Mouse (Mus musculus) layer of hippocampus, adult 11-12 months (tissue): ENCODE data around the gene Stox2.

Source experiments
- DNase-seq: peaks from one replicate; pipeline ENCODE4 v3.0.0; 2022; ENCODE audit warnings: low spot score

Stox2 gene

DNA sequence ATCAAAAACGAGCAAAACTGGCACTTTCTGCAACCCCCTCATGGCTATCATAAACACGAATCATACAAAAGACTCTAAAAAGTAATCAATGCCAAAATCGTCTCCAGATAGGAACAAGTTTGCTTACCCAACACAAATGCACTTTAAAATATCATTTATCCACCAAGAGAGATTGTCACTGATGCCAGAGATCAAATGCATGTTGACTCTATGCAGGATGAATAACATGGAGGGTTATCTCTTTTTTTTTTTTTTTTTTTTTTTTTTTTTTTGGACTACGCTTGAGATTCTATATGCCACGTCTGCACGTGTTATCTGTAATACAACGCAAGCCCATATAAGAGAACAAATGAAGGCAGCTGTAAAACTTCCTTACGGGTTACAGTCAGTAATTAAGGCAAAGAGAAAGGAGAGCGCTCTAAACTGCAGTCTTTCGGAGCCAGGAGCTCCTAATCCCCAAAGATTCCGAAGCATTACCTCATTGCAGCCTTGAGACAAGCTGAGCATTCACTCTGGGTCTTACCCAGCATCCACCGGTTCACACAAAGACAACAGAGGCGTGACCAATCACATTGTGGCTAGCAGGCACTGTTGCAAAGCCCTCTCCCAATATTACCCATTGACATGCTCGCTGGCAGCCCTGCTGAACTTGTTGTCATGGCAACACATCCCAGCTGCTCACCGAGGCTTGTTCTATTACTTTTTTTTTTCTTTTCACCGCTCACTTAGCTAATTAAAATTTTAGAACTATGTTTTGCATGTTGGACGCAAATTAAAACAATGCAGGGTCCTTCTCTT, 203.8 kb downstream of the Stox2 start:
- DNase-seq = peak; percentile 88

DNA sequence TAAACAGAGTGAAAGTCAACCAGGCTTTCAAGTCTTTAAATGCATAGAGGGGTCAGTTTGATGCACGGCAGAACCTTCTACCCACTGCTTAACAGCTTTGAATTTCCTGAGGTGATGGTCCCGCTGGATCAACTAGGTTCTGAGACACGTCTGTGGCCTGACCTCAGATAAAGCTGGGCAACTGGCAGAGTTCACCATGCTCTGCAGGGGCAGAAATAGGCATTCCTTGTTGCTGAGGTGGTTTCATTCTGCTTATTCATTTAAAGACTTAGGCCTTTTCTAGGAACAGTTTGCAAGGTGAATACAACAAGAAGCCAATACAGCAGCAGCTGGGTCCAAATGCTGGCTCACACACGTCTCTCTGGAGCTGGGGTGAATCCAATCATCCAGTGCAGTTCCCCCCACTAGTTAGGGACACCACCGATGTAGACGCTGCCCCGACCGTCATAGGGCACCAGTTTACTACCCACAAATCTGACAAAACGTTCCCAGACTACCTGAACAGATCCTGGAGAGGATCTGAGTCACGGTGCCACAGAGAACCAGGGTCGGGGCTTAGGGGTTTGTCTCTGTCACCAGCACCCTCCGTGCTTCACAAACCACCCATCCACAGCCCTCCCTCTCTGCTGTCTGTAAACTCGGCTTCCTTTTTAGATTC, 204.6 kb downstream of the Stox2 start:
- DNase-seq = no peak

DNA sequence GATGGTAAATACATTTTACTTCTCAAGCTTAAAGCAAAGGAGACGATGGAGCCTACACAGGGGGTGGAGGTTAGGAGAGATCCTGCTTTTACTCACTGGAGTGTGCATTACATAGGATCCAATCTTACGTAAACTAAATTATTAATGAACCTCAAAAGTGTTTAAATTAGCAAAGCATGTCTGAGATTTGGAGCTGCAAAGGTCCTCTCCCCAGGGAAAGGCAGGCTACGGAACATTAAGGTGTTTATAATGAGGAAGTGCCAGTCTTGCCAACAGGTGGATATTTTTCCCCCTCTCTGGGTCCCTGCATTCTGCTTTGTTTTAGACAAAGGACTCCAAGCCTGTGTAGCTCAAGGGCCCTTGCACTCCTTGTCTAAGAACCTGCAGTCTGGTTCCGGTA, 205.3 kb downstream of the Stox2 start:
- DNase-seq = no peak

DNA sequence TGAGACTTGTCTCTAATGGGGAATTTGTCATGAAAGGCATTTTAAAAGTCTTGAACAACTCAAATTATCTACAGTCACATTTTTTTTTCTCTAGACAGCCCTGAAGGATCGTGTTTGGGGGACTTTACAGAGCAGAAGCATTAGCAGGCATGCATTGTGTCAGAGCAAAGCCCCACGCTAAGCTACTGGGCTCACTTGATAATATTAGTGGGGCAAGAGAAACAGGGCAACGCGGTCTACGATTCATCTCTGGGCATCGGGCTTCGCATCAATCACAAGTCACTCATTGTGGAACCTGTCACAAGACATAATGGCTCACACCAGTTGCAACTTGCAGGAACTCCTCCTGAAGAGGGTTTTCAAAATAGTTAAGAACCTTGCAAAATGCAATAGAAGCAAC, 205.9 kb downstream of the Stox2 start:
- DNase-seq = no peak

DNA sequence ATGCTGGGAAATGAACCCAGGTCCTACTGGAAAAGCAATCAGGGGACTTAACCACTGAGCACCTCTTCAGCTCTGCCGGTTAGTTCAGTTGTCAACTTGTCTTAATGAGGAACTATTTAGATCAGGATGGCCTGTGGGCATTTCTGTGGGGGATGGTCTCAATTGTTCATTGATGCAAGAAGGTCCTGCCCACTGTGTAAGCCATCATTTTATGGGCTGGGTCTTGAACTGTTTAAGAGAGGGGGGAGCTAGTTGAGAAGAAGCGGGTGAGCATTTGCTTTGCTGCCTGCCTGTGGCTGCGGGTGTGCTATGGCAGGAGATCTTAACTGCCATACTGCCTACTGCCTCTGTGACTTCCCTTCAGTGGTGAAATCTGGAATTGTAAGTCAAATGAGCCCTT, 214.1 kb downstream of the Stox2 start:
- DNase-seq = no peak

DNA sequence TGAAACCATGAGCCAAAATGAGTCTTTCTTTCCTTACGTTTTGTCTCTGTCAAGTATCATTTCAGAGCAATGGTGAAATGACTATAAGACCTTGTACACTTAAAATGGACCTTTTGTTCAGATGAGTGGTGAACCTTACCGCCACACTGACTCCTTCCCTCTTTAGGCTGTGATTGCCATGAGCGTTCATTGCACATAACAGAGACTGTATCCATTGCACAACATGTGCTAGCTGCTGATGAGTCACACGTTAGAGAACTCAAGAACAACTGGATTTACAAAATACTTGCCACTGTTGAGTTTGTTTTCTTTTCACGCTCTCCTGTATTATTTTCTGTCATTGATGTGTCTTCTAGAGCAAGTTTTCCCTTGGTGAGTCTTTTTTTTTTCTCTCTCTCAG, 216.1 kb downstream of the Stox2 start:
- DNase-seq = no peak

DNA sequence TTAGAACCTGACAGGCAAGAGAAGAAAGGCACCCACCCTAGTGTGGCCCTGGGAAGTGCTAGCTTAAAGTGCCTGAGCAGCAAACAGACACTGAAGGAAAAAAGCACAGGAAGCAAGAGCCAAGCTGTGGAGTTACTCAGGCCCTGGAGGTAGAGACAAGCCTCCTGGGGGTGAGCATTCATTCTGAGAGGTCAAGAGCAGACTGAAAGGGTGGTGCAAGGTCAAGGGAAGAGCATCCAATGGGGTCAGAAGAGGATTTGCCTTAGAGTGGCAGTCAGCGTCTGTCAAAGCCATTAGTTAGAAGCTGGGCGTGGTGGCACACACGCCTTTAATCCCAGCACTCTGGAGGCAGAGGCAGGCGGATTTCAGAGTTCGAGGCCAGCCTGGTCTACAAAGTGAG, 224.3 kb downstream of the Stox2 start:
- DNase-seq = no peak

DNA sequence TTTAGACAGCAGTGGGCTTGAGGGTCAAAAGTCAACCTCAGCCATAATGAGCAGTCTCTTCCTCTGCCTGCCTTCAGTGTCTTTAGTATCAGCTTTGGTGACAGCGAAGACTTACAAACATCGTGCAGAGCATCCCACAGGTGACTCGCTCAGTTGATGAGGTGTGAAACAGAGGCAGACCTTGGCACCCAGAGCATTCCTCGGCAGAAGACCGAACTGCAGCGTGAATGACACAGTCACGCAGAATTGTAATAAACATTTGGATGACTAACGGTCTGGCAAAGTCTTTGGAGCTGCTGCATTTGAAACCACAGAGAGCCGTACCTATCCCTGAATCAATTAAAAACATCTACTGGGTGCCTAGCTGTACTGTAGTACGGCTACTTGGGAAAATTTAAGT, 225.0 kb downstream of the Stox2 start:
- no peak for DNase-seq

DNA sequence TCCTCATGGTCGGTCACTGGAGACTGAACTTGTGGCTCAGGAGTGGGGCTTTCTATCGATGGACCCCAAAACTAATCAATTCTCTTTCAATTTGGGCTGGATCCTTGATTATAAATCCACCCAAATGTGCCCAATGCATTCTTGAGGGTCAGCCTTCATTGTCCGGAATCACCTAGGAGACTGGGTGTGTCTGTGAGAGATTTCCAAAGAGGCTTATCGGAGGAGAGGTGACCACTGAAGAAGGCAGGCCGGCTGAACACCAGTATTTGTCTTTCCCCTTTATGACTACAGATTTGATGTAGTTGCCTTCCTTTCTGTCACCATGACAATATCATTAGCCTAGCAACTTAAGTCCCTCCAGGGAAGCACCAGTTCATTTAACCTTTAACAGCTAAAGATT, 225.8 kb downstream of the Stox2 start:
- no peak for DNase-seq

DNA sequence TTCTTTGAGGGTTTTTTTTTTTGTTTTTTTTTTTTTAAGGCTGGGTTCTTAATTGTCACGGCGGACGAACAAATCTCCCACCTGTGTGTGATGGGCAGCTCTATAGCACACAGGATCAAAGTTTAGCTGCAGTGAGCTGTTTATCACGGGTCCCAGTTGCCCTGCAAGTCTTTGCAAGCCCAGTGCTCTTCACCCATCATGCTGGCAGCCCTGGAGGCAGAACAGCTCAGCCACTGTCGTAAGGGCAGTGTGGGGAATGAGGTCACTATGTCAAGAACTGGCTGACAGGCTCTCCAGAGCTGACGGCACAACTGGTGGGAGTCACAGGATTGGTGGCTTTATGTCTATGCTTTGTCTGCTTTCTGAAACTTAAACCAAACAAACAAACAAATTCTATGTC, 227.6 kb downstream of the Stox2 start:
- DNase-seq = no peak

DNA sequence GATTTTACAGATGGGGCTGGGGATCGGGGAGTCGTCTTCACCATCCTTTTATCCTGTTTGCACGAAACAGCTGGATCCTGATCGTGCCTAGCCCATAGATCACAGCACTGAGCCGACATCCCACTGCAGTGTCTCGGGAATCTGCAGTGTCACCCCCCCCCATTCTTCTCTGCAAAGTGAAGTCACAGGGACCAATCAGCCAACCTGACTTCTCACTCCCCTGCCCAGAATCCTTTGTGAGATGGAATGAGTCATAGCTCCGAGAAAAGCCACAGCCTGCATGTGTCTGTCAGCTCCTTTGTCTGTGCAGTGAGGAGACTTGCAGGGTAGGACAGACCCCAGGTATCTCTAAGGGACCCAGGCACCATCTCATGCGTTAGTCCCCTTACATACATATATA, 228.1 kb downstream of the Stox2 start:
- no peak for DNase-seq

DNA sequence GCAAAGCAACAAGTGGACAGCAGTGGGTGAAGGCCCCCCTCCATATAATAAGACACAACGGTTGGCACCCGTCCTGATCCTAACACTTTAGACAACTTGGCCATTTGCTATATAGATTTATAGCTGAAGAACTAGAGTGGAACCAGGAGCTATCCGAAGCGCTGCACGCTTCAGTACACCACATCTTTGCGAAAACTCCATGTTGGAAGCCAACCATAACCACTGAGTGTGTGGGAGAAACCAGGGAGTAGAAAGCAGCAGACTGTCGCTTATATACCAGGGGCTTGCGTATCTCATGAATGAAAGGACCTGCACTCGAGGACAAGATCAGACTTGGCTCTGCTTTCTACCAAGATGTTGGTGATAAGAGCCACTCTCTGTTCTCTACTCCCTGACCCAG, 234.0 kb downstream of the Stox2 start:
- no peak for DNase-seq

DNA sequence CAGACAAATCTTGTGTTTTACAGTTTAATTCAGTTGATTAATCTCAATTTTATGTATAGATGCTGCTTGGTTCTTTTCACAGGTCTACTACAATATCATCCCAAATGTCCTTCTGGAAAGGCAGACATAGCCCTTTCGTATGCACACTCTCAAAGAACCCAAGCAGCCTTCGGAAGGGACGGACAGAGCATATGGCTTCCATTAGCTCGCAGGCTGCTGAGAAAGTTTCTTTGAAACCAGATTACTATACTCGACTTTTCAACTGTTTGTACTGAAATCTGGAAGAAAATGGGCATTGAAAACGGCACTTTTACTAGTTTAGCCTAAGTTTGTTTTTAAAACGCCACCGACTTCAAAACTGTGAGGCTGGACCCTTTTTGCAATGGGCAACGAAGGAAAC, 234.9 kb downstream of the Stox2 start:
- no peak for DNase-seq

DNA sequence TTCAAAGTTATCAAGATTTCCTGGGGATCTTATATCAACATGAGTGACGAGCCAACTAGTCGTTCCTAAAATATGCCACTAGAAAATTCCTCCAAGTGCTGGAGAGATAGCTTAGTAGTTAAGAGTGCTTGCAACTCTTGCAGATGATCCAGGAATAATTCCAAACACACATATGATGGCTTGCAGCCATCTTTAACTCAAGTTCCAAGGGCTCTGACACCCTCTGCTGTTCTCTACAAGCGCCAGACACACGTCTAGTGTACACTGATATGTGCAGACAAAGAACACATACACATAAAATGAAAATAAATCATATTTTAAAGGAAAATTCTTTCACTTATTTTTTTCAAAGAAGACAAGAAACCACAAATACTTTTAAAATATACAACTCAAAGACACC, 237.9 kb downstream of the Stox2 start:
- DNase-seq = no peak

DNA sequence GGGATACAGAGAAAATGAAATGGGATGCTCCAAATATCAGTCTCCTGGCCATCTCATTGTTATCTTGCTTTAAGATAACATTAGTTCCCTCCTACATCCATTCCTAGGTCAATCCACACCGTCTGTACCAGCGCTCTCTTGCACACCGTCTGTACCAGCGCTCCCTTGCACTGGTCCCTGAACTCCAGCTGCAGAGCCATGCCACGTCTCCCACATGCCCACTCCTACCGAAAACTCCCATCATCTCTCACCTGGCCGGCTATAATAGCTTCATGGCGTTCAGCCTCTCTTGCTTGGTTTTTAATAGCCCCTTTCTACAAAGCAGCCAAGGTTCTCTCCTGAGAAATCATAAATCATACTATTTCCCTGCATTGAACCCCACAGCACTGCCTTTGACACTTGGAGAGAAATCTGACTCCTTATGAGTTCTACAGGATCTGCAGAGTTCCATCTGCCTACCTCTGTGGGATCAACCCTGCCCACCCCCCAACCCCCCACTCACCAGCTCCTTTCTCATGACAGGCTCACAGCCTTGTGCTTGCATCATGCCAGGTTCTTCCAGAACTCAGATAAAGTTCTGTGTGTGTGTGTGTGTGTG, 239.4 kb downstream of the Stox2 start:
- DNase-seq = no peak

DNA sequence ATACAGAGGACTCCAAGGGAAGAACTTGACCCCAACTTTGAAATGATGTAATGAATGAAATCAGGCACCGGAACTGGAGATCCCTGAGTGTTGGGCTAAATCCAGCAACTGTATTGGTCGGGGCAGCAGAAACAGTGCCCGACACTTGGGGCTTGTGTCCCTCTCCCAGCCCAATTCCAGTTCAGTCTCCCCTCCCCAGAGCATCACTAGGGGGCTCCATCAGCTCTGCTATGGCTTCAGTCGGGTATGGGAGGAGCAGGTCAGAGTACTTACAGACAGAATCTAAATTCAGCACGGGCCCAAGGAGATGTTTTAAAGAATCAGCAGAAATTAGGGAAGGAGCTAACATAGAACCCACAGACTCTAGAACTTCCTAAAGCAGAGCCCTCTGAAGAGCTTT, 240.7 kb downstream of the Stox2 start:
- no peak for DNase-seq

DNA sequence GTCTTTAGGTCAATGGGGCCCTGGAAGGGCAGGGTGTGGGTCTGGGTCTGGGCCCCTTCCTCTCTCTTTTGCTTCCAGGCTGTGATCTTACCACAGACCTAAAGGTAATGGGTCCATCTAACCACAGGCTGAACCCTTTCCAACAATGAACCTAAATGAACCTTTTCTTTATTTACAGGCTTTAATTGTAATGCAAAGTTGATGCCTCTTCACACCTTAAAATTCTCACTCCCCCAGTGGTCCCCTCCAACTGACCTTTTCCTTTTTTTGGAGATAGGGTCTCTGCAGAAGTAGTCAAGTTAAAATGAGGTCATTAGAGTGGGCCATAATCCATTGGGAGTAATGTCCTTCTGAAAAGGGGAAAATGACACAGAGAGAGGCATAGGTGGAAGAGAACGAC, 249.8 kb downstream of the Stox2 start:
- no peak for DNase-seq

DNA sequence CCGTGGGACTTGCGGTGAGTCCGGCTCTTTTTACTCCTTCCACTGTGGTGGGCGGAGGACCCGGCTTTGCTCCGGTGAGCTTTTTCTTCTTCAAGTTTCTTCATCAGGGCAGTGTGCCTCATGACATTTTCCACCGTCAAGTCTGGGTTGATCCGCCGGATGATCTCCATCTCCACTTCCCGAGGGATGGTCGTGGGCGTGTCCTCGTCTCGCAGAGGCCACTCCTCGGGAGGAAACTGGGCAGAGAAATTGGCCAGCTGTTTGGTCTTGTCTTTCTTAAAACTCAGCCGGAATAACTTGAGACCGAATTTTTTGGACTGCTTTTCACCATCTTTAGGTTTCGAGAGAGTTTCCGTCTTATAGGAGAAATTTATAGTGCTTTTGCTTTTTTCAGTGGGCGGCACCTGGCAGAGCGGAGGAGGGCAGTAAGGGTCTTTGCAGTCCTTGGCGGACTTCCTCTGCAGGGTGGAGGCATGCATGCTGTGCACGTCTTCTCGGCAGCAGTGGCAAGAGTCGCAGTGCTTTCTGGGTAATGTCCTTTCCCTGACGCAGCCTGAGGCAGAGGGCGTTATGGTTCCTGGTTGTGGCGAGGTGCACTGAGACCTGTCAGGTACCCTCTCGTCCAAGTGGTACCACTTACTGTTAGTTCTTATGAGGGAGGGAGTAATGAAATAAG, 252.7 kb downstream of the Stox2 start:
- no peak for DNase-seq

DNA sequence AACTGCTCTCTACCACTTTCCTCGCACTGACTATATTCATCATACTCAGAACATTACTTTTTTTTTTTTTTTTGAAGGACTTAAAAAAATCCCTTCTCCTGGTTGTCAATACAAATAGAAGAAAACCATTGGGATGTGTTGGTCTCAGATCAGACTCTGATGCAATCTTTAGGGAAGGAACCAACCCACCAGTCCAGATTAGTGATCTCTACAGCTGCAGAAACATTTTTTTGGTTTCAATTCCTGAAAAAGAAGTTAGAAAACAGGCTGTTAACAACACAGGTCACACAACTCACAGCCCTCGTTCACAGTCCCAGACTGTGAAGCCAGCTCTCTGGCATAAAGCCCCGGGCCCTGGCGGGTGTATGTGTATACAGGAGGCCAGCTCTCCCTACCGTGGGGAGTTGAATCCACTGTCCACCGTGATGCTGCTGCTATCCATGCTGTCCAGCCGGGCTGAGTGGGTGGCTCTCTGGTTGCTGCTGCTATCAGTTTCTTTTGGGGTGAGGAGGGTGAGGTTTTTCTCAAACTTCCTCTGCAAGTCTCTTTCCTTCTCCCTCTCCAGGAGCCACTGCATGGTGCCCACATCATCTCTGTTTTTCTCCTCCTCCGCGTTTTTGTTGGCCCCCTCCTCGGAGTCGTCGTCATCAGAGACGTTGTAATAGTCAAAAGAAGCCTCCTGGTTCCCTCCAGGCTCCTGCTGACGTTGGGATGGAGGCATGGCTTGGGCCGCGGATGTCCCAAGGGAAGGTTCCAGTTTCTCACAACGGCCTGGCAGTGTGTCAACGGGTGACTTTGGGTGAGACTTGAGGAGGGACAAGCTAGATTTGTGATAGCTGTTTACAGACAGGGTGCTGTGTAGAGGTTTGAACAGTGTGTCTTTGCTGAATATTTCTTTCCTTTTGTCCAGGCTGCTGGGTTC, 254.5 kb downstream of the Stox2 start:
- no peak for DNase-seq

DNA sequence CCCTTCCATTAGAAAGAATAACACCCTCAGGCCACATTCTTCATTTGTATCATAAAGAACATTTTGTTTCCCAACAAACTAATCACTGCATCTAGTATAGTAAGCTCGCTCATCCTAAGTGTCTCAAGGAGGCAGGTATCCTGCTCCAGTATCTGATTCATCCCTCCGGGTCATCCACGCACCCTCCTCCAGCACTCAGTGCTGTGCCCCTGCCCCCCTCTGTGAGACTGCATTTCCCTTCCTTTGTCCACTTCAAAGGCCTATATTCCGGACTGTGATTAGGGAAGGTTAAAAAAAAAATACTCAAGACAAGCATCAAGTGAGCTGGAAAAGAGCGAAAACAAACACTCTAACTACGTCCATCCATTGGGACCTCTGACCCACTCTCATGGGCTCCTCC, 260.8 kb downstream of the Stox2 start:
- no peak for DNase-seq

DNA sequence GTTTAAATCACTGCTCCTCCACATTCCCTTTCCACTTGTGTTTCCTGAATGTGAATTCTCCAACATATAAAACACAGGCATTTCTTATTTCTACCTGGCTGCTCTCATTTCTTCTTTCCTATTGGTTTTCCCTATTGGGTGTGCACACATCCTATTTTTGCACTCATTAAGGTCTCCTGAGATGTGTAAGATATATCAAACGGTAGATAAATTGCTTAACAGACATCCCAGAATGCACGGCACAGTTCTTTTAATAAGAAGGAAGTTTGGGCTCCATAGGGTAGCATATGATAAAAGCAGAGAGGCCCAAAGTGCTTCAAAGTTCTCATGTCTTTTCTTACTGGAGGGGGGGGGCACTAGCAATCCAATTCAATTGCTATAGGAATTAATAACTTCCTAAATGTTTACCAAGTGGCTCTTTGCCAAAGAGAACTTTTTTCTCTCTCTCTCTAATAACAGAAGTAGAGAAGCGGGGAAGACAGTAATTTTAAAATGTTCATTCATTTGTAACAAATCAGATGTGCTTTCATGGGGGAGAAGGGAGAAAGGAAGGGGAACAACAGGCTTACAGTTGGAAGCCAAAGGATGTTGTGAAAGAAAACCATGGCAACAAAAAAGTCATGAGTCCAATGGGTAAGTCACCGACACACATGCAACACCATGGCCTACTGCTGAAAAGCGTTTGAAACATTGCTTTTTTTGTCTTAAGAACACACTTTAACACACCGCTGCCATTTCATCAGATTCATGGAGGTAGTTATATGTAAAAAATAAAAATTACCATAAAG, 263.2 kb downstream of the Stox2 start:
- DNase-seq = no peak
